Mouse (Mus musculus): ENCODE data around the gene Josd2.

The Josd2 gene

GRCm38 (mm10) chr7:44497361-44498055, 29.7 kb downstream of the Josd2 start:
- no peak for DNase-seq (ENCODE audit: low read depth, low spot score)

- no peak for DNase-seq (ENCODE audit: low read depth, low spot score)
Measured at GRCm38 (mm10) chr7:44498922-44499321, 31.1 kb downstream of the Josd2 start.

DNA sequence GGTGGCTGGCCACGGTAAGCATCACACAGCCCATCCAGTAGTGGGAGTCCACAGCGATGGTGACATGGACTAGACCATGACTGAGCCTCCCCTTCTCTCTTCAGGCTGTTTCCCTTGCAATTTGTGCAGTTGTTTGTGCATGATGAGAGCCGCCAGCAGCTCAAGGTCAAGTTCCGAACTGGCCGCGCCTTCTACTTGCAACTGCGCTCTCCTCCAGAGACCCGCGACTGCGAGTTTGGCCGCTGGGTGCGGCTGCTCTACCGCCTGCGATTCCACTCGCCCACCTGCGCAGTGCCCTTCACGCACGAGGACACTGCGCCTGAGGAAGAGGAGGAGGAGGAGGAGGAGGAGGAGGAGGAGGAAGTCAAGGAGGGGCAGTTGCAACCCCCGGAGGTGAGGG, 32.3 kb downstream of the Josd2 start:
- peak; percentile 60 for DNase-seq (ENCODE audit: low read depth, low spot score)

- DNase-seq (ENCODE audit: low read depth, low spot score) = peak; percentile 80
Measured at GRCm38 (mm10) chr7:44501563-44502115, 33.9 kb downstream of the Josd2 start.

DNA sequence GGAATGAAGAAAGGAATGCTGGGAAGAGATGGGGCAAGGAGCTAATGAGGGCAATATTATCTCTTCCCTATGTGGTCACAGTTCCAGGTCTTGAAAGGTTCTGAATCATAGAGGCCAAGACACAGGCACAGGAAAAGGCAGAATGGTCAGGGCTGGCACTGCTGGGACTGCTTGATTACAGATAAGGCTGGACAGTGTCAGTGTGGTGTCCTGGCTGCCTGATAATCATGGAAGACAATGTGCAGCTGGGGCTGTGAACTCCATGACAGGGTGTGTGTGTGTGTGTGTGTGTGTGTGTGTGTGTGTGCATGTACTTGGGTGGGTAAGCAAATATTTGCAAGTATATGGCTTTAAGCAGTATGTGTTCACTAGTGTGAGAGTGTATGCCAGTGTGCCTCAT, 39.7 kb downstream of the Josd2 start:
- DNase-seq (ENCODE audit: low read depth, low spot score) = no peak

- DNase-seq (ENCODE audit: low read depth, low spot score) = peak; percentile 85
Measured at GRCm38 (mm10) chr7:44519240-44519913, 51.6 kb downstream of the Josd2 start.

DNA sequence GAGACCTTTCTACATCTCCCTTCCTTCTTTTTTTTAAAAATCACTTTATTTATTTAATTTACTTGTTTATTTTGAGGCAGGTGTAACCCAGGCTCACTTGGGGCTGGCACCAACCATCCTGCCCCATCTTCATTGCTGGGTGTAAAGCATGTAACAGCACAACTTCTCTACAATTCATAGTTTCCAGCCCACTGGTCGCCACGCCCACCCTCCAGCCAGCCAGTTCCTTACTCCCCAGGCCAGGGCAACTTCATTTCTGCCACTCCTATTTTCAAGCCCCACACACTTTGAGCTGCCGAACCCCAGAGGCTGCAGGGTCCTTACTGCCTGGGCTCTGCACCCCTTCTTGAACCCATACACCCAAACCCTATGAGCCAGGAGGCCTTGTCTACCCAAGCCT, 53.2 kb downstream of the Josd2 start:
- DNase-seq (ENCODE audit: low read depth, low spot score) = no peak
